Mouse (Mus musculus): ENCODE data around the gene Svbp.

The Svbp gene

DNA sequence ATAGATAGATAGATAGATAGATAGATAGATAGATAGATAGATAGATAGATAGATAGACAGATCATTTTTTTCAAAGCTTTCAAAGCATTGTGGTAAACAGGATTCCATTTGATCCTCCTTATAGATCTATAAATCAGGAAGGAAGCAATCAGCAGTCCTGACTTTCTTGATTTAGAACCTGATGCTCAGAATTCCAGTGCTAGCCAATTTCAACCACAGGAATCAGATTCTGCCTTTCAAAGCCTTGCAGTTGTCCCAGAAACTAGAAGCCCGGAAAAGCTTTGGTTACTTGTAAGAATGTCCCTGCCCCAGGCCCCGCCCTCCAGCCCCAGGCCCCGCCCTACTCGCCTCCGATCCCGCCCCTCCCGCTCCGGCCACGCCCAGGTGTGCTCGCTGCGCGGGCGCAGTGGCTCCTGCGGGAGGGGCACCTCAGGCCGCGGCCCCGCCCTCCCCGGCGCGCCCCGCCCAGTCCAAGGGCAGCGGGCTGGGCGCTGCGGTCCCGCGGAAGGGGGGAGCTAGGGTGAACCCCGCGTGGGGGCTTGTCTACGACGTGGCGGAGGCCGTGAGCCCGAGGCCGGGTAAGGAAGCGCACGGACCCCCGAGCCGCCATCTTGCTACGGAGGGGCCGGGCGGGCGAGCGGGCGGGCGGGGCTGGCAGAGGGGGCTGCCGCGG, at the start of gene Svbp:
TSS of gene Svbp (plus strand) at position 398 of the 673 bp plus-strand sequence.
- DNase-seq (ENCODE audit: low read depth in 2 of 2, low spot score in 2 of 2): peak; percentile 80 to 82

- DNase-seq (ENCODE audit: low read depth in 2 of 2, low spot score in 2 of 2): no peak
Observed at GRCm38 (mm10) chr4:119146816-119147215, 48.3 kb upstream of the Svbp start.

DNA sequence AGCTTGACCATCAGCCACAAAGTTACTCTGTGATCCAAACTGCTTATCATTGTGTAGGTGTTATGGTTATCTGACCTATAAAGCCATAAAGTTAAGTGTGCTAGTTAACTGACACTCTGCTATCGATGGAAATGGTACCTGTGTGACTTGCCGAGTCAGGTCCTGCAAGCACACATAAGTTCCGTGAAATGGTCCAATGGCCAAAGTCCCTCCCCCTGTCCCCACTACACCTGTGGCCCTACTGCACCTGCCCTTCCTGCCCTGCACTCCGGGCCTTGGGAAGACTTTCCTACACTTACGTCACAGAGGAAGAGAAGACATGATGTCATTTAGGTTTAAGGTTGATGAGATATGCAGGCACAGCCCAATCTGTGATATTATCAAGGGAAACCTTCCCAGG, 47.8 kb upstream of the Svbp start:
- no peak for DNase-seq (ENCODE audit: low read depth in 2 of 2, low spot score in 2 of 2)

- DNase-seq (ENCODE audit: low read depth in 2 of 2, low spot score in 2 of 2): no peak
Observed at GRCm38 (mm10) chr4:119148741-119149140, 46.4 kb upstream of the Svbp start.

DNA sequence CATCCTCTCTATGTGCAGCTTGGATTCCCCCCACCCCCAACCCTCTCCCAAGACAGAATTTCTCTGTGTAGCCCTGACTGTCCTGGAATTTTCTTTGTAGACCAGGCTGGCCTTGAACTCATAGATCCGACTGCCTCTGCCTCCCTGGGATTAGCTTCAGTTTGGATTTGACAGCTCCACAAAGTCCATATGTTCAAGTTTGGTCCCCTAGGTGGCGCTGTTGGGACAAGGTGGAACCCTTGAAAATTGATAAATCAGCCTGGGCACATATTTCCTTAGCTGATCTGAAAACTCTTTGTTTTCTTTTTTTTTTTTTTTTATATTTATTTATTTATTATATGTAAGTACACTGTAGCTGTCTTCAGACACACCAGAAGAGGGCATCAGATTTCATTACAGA, 37.9 kb upstream of the Svbp start:
- DNase-seq (ENCODE audit: low read depth in 2 of 2, low spot score in 2 of 2): peak; percentile 51 to 74

DNA sequence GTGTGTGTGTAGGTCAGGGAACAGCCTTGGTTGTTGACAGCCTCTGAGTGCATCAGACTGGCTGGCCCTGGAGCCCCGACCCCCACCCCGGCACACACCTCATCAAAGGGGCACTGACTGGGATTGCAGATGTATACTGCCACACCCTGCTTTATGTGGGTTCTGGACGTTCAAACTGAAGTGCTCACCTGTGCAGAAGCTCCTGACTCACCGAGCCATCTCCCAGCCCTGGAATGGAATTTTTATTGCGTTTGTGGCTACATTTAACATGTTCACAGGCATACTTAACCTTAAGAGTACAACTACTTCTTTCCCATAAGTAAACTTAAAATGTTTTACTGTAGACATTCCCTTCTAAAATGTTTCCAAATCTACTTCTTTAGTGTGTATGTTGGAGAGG, 37.2 kb upstream of the Svbp start:
- no peak for DNase-seq (ENCODE audit: low read depth in 2 of 2, low spot score in 2 of 2)

GRCm38 (mm10) chr4:119161358-119161757, 33.7 kb upstream of the Svbp start:
- no peak for DNase-seq (ENCODE audit: low read depth in 2 of 2, low spot score in 2 of 2)

- DNase-seq (ENCODE audit: low read depth in 2 of 2, low spot score in 2 of 2): no peak
Observed at GRCm38 (mm10) chr4:119162990-119163389, 32.1 kb upstream of the Svbp start.

- DNase-seq (ENCODE audit: low read depth in 2 of 2, low spot score in 2 of 2): no peak
Observed at GRCm38 (mm10) chr4:119165916-119166315, 29.2 kb upstream of the Svbp start.

DNA sequence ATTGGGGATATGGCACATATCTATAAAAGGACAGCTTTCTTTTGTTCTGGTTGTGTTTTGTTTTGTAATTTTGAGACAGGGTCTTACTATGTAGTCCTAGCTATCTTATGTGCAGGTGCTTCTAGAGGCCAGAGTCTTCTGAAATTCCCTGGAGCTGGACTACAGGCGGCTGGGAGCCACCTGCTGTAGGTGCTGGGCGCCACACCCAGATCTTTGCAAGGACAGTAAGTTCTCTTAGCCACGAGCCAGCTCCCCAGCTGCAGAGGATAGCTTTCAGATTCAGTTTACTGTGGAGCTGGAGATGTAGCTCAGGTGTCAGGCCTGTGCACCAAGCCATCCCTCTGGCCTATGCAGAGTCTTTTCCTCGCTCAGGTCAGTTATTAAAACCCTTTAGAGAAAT, 28.0 kb upstream of the Svbp start:
- no peak for DNase-seq (ENCODE audit: low read depth in 2 of 2, low spot score in 2 of 2)

- peak; percentile 80 to 83 for DNase-seq (ENCODE audit: low read depth in 2 of 2, low spot score in 2 of 2)
Observed at GRCm38 (mm10) chr4:119167663-119168062, 27.4 kb upstream of the Svbp start.

DNA sequence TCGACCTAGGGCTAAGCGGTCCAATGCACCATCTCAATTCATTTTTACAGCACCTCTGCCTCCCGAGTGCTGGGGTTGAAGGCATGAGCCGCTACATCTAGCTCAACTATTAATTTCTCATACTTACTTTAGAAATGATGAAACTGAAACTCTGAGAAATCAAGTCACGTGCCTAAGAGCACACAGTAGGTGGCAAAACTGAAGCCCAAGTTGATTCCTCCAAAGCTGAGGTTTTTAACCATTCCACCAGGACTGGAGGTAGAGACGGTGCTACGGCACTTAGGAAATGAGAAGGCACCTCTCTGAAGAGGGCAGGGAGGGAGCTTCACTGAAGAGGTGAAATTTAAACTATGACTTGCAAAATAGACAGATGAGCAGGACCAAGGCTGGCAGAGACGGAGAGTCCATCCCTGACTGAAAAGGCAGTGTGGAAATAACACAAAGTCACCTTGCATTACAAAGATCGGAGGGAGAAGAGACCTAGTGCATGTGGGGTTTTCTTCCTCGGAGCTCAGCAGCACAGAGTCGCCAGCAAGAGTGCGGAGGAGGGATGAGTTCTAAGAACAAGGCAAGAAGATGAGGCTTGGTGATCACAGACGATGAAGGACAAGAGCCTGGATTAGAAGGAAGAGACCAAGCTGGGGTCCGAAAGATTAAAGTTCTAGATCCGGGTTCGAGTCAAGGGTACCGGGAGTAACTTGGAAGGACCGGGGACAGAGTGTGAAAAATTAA, 22.0 kb upstream of the Svbp start:
- peak in 1 of 2 experiments; percentile 11 for DNase-seq (ENCODE audit: low read depth in 2 of 2, low spot score in 2 of 2)

DNA sequence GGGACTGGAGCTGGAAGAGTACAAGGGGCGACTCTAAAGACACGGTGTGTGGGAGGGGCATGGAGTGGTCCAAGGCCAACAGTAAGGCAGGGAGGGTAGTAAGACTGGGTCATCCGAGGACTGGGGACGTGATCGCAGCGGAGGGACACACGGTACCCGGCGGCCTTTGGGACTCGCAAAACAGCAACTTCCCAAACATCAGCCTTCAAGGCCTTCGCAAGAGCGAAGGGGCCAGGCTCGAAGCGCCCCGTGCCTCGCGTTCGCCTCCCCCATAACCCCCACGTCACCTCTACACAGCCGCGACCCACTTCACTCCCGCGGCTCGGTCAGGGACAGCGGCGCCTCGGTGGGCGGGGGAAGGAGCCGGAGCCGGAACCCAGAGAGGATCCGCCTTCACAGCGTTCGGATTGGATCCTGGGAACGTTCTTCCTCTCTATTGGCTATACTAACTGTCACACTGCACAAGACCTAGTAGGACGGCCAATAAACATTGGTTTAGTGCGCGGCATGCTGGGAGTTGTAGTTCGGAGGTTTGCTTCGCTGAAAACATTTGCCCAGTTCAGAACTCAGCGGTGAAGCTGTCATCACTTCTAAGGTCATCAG, 21.2 kb upstream of the Svbp start, which contains the start of gene Zfp691:
TSS of gene Zfp691 (minus strand) at position 345 of the 603 bp plus-strand sequence.
- peak; percentile 90 to 93 for DNase-seq (ENCODE audit: low read depth in 2 of 2, low spot score in 2 of 2)

DNA sequence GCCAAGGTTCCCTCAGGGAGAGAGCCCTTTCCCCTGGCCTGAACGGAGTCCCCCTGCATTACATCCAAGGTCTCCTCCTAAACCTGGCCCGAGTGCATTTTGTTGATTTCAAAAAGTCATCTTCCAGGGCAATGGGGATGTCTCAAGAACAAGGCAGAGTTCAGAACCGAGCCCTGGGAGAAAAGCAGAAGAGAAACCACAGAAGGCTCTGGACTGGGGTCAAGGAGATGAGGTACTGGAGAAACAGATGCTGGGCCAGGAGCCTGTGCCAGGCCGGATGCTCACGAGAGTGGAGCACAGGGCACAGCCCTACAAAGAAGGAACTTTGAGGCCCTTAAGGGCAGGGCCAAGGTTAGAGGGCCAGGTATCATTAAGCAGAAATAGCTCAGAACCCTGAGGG, 17.4 kb upstream of the Svbp start:
- DNase-seq (ENCODE audit: low read depth in 2 of 2, low spot score in 2 of 2): no peak

- DNase-seq (ENCODE audit: low read depth in 2 of 2, low spot score in 2 of 2): no peak
Observed at GRCm38 (mm10) chr4:119178331-119178730, 16.8 kb upstream of the Svbp start.

DNA sequence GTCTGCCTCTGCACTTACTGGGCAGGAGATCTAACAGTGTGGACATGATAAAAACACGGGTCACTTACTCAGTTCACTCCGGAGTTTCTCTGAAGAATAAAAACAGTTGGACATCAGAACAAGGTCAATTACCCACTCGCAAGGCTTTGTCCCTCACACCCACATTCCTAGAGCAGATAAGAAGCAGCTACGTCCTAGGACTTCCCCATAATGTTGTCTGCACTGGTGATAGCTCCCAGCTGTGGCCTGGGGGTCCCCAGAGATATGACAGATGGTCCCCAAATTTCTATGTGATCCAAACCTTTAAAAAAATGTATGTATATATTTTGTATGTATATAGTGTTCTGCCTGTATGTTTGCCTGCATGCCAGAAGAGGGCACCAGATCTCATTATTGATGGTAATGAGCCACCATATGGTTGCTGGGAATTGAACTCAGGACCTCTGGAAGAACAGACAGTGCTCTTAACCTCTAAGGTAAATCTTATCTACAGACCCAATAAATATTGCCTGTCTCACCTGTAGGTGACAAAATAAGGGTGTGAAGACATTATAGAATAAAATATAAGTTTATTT, 14.9 kb upstream of the Svbp start:
- no peak for DNase-seq (ENCODE audit: low read depth in 2 of 2, low spot score in 2 of 2)

DNA sequence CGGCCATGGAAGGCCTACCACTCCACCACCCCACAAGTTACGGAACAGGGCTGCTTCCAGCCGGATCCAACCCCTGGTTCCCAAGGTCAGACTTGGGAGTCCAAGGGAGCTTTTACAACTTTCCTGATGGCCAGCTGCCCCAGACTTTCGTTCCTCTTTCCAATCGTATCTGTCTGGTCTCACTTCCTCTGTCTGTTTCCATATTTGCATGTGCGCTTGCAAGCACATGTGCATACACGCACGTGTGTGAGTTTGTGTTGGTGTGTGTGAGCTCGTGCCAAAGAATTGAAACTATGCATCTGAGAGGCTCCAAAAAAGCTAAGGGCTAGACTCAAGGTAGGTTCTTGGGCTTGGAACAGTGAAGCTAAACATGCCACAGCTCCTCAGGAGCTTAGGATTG, 13.7 kb upstream of the Svbp start:
- no peak for DNase-seq (ENCODE audit: low read depth in 2 of 2, low spot score in 2 of 2)

DNA sequence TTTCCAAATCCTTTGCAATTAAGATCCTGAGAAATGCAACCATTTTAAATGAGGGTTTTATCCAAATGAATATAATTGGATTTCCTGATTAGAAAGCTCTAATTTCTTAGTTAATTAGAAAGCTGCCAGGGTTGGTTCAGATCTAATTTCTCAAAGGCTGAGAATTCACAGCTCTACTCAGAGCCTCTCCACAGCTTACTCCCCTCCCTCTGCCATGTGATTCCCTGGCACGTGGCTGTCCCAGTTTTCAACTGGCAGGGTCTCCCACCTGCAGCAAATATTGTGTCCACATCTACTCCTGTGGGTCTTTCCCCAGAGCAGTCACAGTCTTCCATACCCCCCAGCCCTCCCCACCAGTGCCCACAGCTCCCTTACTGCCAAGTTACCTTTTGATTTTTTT, 11.6 kb upstream of the Svbp start:
- no peak for DNase-seq (ENCODE audit: low read depth in 2 of 2, low spot score in 2 of 2)

DNA sequence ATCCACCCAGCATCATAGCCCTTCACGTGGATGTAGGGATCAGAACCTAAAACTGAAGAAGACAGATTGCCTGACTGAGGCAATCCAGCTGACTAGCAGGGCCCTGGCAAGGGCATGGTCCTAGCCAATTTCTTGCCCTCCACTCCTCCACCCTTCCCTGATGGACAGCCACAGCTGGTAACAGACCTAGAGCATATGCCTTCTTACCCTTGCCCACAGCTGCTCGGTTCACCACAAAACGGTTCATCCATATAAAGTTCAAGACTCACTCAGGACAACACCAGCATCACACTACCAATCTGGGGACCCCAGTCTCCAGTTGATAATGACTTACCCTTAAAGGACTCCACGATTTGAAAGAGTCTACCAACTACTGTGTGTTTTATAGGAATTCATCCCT, 9.3 kb upstream of the Svbp start:
- no peak for DNase-seq (ENCODE audit: low read depth in 2 of 2, low spot score in 2 of 2)

GRCm38 (mm10) chr4:119188060-119188785, 6.9 kb upstream of the Svbp start:
- DNase-seq (ENCODE audit: low read depth in 2 of 2, low spot score in 2 of 2): no peak

DNA sequence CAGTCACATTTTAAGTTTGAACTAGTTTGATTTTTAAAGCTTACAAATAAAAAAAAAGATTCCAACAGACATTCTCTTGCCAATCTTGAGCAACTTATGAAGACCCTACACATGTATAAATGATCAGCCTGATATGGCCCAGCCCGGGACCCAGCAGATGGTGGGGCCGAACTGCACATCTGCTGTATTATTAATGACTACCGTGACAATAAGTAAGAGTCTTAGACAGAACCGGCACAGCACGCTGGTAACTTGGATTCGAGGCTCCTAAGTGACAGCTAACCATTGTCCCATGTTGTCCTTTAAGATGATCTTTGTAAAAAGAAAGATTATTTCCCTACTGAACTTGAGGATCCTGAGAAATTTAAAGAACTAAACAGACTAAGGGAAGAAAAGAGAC, 5.7 kb upstream of the Svbp start:
- DNase-seq (ENCODE audit: low read depth in 2 of 2, low spot score in 2 of 2): no peak
